Mouse (Mus musculus): ENCODE measurements at regions not wholly inside any gene's neighbourhood (a gene's known extent, or its start where the extent isn't known, plus 50 kb on each side); places are given as distances from the start of the nearest gene placed in this dataset.

DNA sequence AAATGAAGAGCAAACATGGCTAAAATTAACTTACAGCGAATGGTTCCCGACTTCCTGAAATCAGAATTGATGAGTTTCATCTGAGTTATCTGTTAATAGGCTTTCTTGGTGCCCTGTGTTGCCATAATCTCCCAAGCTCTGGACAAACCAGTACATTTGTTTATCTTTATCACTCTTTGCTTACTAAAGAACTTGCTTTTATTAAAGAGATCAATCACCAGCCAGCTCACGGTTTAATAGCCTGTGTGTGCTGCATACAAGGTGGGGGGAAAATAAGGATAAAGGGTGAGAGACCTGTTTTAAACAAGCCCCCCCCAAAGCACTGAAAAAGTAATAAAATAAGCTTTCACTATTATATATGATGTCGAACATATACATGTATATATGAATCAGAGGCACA is 441.3 kb downstream of the Rwdd3 start:
- Histone ChIP-seq H3K4me3 (replicated peaks in 1 of 3; ENCODE audit: low read depth in 2 of 3, low read length in 2 of 3, poor library complexity in 1 of 3) (no peak overlapping the region), H3K4me1 (ENCODE audit: control insufficient read depth in 1 of 2, insufficient read depth in 2 of 2) (no peaks in the 10 kb centered on the region), H3K4me2 (ENCODE audit: insufficient read depth, low read depth, poor library complexity, severe bottlenecking) (no peak overlapping the region), H3K27ac (ENCODE audit: insufficient read depth, low read depth) (no peak overlapping the region), H3K9ac (ENCODE audit: insufficient read depth, low read depth) (no peak overlapping the region), H3K27me3 (replicated peaks) (no peaks in the 10 kb centered on the region), H3K9me3 (replicated peaks; ENCODE audit: low read length) (peaks cover 52% of the 10 kb centered on the region), H3K79me2 (replicated peaks; ENCODE audit: control insufficient read depth, extremely low read depth, insufficient read depth, poor library complexity, severe bottlenecking) (no peaks in the 10 kb centered on the region), H3K36me3 (replicated peaks in 1 of 2; ENCODE audit: control insufficient read depth in 1 of 2, insufficient read depth in 1 of 2, low read length in 1 of 2) (no peaks in the 10 kb centered on the region)
- DNase-seq (ENCODE audit: extremely low read depth), result no peak
- in situ Hi-C loops (cut with MboI; ENCODE audit: low pct_ligation_motif_present, low pct_unique_long_range_greater_than_20kb, low sequenced_read_pairs), result no loop called here
- TF ChIP-seq ZC3H11A (IDR thresholded peaks at IDR 0.05; ENCODE audit: low read depth, low read length), result no peak
- TF ChIP-seq KAT2A (IDR thresholded peaks at IDR 0.05; ENCODE audit: insufficient replicate concordance, low read length), result no peak
- TF ChIP-seq SMC3 (IDR thresholded peaks at IDR 0.05; ENCODE audit: low read depth, low read length), result no peak
- no peak for TF ChIP-seq MAZ (IDR thresholded peaks at IDR 0.05; ENCODE audit: low read depth, low read length)
- TF ChIP-seq MAX (IDR thresholded peaks at IDR 0.05; ENCODE audit: low read length), result no peak
- no peak for TF ChIP-seq ZMIZ1 (IDR thresholded peaks at IDR 0.05; ENCODE audit: low read depth, low read length)
- no peak for TF ChIP-seq MAFK (IDR thresholded peaks at IDR 0.05; ENCODE audit: insufficient replicate concordance, low read length)
- no peak for TF ChIP-seq PAX5 (IDR thresholded peaks at IDR 0.05; ENCODE audit: low read length)
- no peak for TF ChIP-seq JUN (IDR thresholded peaks at IDR 0.05; ENCODE audit: insufficient read depth, low read depth, low read length)
- no peak for TF ChIP-seq USF2 (conservative IDR thresholded peaks at IDR 0.05; ENCODE audit: low read depth, low read length)
- TF ChIP-seq JUND (conservative IDR thresholded peaks at IDR 0.05; ENCODE audit: low read depth, low read length), result no peak
- no peak for TF ChIP-seq TCF12 (IDR thresholded peaks at IDR 0.05; ENCODE audit: low read depth, low read length)
- no peak for TF ChIP-seq BHLHE40 (IDR thresholded peaks at IDR 0.05; ENCODE audit: low read depth, low read length)
- TF ChIP-seq RCOR1 (conservative IDR thresholded peaks at IDR 0.05; ENCODE audit: low read depth, low read length), result no peak
- dilution Hi-C loops (cut with MboI; ENCODE audit: extremely low pct_ligation_motif_present, extremely low pct_unique_long_range_greater_than_20kb, low sequenced_read_pairs), result no loop called here

DNA sequence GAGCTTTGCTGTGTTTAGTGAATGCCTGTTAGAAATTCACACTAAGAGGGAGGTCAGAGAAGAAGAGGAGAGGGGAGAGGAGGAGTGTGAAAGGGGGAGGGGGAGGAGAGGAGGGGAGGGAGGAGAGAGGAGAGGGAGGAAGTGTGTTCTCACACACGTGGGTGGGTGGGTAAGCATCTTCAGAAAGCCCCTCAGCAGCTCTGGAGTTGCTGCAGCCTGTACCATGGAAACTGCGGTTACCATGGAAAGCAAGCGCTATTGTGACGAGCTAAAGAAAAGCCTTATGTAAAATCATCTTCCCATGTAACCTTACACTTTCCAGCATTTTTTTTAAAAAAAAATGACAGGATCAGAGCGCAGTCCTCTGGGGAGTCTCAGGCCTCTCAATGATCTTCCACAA is 441.8 kb downstream of the Rwdd3 start:
- TF ChIP-seq ZC3H11A (IDR thresholded peaks at IDR 0.05; ENCODE audit: low read depth, low read length), result no peak
- no peak for TF ChIP-seq MAX (IDR thresholded peaks at IDR 0.05; ENCODE audit: low read length)
- no peak for TF ChIP-seq EP300 (IDR thresholded peaks at IDR 0.05; ENCODE audit: low read length)
- TF ChIP-seq ZNF384 (IDR thresholded peaks at IDR 0.05; ENCODE audit: low read depth, low read length), result no peak
- no peak for TF ChIP-seq POLR2A (IDR thresholded peaks at IDR 0.05; ENCODE audit: low read depth, low read length)
- TF ChIP-seq PAX5 (IDR thresholded peaks at IDR 0.05; ENCODE audit: low read length), result no peak
- no peak for TF ChIP-seq TBP (conservative IDR thresholded peaks at IDR 0.05; ENCODE audit: low read depth, low read length)
- TF ChIP-seq CHD1 (IDR thresholded peaks at IDR 0.05; ENCODE audit: low read depth, low read length), result no peak
- TF ChIP-seq RCOR1 (conservative IDR thresholded peaks at IDR 0.05; ENCODE audit: low read depth, low read length), result no peak
- TF ChIP-seq SIN3A (IDR thresholded peaks at IDR 0.05; ENCODE audit: low read length), result no peak
- no peak for TF ChIP-seq ZKSCAN1 (IDR thresholded peaks at IDR 0.05; ENCODE audit: borderline replicate concordance, low read depth, low read length)
- no peak for TF ChIP-seq JUND (conservative IDR thresholded peaks at IDR 0.05; ENCODE audit: low read depth, low read length)
- TF ChIP-seq SMC3 (IDR thresholded peaks at IDR 0.05; ENCODE audit: low read depth, low read length), result no peak
- no peak for TF ChIP-seq TCF12 (IDR thresholded peaks at IDR 0.05; ENCODE audit: low read depth, low read length)
- TF ChIP-seq HCFC1 (IDR thresholded peaks at IDR 0.05; ENCODE audit: low read depth, low read length), result no peak
- no peak for TF ChIP-seq ELF1 (IDR thresholded peaks at IDR 0.05; ENCODE audit: low read depth, low read length)
- no peak for TF ChIP-seq BHLHE40 (IDR thresholded peaks at IDR 0.05; ENCODE audit: low read depth, low read length)
- TF ChIP-seq GABPA (IDR thresholded peaks at IDR 0.05; ENCODE audit: insufficient replicate concordance, low read depth, low read length), result no peak
- no peak for TF ChIP-seq MYC (IDR thresholded peaks at IDR 0.05; ENCODE audit: low read depth, low read length)
- TF ChIP-seq ZMIZ1 (IDR thresholded peaks at IDR 0.05; ENCODE audit: low read depth, low read length), result no peak
- Histone ChIP-seq H3K4me1 (ENCODE audit: control insufficient read depth in 1 of 2, insufficient read depth in 2 of 2) (no peaks in the 10 kb centered on the region), H3K4me3 (replicated peaks in 1 of 3; ENCODE audit: low read depth in 2 of 3, low read length in 2 of 3, poor library complexity in 1 of 3) (no peak overlapping the region), H3K4me2 (ENCODE audit: insufficient read depth, low read depth, poor library complexity, severe bottlenecking) (no peak overlapping the region), H3K9ac (ENCODE audit: insufficient read depth, low read depth) (no peak overlapping the region), H3K27me3 (replicated peaks) (no peaks in the 10 kb centered on the region), H3K27ac (ENCODE audit: insufficient read depth, low read depth) (no peak overlapping the region), H3K9me3 (replicated peaks; ENCODE audit: low read length) (peaks cover 57% of the 10 kb centered on the region), H3K36me3 (replicated peaks in 1 of 2; ENCODE audit: control insufficient read depth in 1 of 2, insufficient read depth in 1 of 2, low read length in 1 of 2) (no peaks in the 10 kb centered on the region), H3K79me2 (replicated peaks; ENCODE audit: control insufficient read depth, extremely low read depth, insufficient read depth, poor library complexity, severe bottlenecking) (no peaks in the 10 kb centered on the region)
- in situ Hi-C loops (cut with MboI; ENCODE audit: low pct_ligation_motif_present, low pct_unique_long_range_greater_than_20kb, low sequenced_read_pairs) (no loop called here), dilution Hi-C loops (cut with MboI; ENCODE audit: extremely low pct_ligation_motif_present, extremely low pct_unique_long_range_greater_than_20kb, low sequenced_read_pairs) (no loop called here)
- no peak for DNase-seq (ENCODE audit: extremely low read depth)
